Mouse (Mus musculus) testis, adult 2 months (tissue): ENCODE data around the gene Cd300lf.

Experiments
- CTCF ChIP-seq: fragments of 200-500 bp; IDR thresholded peaks from 2 replicates; pipeline ENCODE4 v1.5.1; 2012; ENCODE audit warnings: low read depth, mild to moderate bottlenecking, inconsistent platforms, low read length, moderate library complexity; ENCODE audit not compliant: control insufficient read depth, insufficient read depth, insufficient replicate concordance
- POLR2A ChIP-seq: fragments of 200-500 bp; IDR thresholded peaks from 2 replicates; pipeline ENCODE4 v1.6.1; 2012; ENCODE audit warnings: low read depth, mild to moderate bottlenecking, inconsistent platforms, low read length, moderate library complexity; ENCODE audit not compliant: control insufficient read depth

DNA sequence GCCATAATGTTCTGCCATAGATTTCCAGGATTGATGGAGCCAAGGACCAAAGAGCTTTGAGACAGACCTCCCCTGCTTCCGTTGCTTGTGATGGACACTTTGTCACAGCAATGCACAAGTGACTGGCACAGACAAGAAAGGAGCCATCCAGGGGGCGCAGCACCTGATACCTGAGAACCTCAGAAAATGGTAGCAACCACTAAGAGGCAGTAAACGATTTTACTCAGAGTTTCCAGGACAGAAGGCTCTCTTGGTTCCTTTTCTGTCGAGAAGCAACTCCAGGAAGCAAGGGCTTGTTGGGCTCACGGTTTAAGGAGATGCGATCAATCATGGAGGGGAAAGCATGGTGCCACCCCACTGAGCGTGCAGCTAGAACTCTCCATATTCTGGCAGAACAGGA, 47.6 kb downstream of the Cd300lf start:
- TF ChIP-seq CTCF (no peak), POLR2A (no peak)
